Mouse (Mus musculus): Measurements from ENCODE around the gene Gpr157.

GRCm38 (mm10) chr4:150140346-150140745, 53.2 kb downstream of the Gpr157 start:
- no peak for TF ChIP-seq CTCF (IDR thresholded peaks at IDR 0.05; ENCODE audit: insufficient read depth, low read length)
- TF ChIP-seq POLR2A (IDR thresholded peaks at IDR 0.05; ENCODE audit: borderline replicate concordance, extremely low read depth, low read depth, low read length), result no peak
